Mouse (Mus musculus): ENCODE results near the gene Gpr173.
"Not testable (repeated sequence)": the region's sequence is repeated elsewhere in the genome, so short reads cannot be mapped to it uniquely, and the experiment has no call there.

Gene Gpr173

DNA sequence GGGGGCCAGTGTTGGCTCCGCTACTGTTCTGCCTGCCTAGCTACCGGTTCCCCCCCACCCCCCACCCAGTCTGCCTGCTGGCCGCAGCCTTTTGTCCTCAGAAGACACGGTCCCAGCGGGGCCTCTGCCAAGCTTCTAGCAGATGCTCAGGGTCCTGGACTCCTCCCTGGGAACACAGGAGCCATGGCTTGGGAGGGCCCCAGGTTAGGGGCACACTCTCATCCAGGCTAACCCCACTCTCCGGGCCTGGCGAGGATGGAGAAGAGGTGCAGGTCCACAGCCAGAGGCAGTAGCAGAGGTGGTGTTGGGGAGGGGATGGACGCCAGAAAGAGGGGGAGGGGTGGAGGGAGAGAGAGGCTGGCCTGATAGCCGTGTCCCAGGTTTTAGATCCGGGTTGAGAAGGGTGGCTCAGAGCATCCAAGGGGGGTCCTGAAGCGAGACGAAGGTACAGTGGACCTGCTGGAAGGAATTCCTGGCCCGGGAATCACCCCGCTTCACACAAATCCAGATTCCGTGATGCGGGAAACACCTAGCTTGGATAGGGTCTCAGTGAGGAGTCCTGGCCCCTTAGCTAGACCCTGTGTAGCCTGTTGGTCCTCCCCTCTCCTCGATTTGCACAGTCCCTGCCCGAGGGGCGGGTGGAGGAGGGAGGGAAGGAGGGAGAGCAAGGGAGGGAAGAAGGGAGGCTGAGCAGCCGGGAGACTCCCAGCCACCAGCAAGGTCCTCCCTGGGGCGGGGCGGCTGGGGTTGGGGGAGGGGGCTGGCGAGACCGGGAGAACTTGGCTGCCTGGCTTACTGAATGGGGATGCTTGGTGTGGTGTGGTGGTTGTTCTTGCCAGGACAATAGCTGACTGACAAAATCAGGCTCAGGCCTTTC lies at the start of gene Gpr173:
Gene Gpr173, minus strand, starts transcription at position 308 of the 877 bp plus-strand sequence.
- DNase-seq = no peak

DNA sequence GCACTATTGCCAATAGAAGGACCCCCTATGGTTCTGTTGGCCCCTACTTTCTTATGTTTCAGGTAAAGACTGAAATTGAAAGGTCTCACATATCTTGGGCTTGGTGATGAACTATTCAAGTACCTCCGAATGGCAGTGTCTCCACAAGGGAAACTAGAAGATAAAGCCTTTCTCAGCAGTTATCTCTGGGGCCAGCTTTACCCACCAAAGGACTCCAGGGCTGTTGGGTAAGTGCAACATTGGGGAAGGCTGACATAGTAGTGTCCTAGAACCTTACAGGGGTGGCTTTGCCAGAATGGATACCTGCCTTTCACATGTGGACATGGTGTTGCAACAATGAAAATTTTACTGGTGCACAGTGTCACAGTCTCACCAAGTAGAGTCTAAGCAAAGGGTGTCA lies 34.7 kb upstream of the Gpr173 start:
- no peak for DNase-seq

DNA sequence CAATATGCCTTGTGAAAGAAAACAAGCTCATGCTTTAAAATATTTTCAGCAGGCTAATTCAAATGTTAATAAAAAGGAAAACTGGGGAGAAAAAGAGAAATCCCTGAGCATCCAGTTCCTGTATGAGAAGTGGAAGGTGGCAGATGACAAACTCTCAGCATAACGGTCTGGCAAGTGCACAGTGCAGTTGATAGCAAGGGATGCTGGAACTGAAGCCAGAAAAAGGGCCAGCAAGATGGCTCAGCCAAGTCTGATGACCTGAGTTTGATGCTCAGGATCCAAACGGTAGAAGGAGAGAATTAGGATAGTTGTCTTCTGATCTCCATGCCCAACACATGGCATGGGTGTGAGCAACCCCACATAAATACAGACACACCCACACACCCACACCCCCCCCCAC lies 31.6 kb upstream of the Gpr173 start:
- no peak for DNase-seq

DNA sequence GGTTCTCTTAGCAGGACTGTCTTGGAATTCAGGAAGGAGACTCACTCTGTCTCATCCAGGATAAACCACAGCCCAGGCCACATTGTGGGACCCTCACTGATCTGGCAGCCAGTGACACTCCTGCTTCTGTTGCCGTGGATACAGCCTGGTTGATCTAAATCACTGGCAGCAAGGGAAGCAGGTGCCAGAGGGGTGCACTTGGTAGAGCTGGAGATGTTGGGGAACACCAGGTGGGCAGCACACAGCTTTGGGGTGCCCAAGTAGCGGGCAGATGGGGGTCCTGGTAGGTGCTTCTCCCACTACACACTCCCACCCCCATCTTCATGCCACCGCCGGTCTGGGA lies 479 bp downstream of the Gpr173 start:
- no peak for DNase-seq

DNA sequence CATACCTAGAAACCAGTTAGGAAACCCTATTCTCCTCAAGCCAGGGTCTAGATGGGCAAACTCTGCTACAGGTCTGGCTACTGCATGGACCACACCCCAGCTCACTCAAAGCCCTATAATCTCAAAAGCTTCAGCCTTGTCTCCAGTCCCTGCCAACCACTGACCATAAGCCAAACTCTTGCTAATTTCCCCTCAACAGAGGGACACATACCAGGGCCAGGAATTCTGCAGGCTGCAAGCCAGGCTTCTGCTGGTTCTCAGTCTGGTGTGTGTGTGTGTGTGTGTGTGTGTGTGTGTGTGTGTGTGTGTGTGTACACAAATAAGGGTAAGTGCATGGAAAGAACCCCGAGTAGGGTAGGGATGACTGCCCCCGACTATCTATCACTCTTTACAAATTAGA lies 2.1 kb downstream of the Gpr173 start:
- no peak for DNase-seq

- DNase-seq = no peak
Measured at GRCm38 (mm10) chrX:152352553-152353153, 15.9 kb downstream of the Gpr173 start.

GRCm38 (mm10) chrX:152347041-152347440 lies 21.5 kb downstream of the Gpr173 start:
- DNase-seq = no peak

DNA sequence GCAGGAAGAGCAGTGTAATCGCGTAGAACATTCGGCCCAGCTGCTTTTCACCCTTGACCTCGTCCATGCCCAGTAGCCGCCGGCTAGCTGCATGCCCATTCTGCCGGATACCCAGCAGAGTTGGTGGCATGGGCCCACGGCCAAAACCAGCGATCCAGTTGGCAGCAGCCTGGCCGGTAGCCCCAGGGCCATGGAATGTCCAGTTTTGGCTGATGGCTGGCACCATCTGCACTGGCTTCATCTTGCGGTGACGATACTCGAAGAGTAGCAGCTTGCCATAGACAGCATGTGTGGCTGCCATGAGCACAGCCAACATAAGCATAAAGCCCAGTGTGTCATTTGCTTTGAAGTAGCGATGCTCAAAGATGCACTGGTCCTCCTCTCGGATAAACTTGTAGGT lies 21.9 kb downstream of the Gpr173 start:
- no peak for DNase-seq

DNA sequence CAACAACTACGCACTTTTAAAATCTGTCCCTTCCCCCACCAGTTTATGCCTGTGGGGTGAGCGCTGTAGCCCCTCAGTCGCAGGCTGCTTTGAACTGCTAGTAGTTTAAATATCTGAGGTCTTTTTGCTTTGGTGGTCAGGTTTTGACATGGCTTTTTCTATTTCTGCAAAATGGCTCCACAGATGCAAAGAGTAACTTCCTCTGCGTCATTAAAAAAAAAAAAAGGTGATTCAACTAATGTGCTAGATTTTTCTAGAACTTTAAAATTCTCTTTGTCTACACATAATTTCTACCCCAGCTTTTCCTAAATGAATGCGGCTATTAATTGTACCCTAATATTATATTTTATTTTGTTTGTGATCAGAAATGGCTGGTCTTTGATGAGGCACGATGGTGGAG lies 25.6 kb downstream of the Gpr173 start:
- DNase-seq = no peak

DNA sequence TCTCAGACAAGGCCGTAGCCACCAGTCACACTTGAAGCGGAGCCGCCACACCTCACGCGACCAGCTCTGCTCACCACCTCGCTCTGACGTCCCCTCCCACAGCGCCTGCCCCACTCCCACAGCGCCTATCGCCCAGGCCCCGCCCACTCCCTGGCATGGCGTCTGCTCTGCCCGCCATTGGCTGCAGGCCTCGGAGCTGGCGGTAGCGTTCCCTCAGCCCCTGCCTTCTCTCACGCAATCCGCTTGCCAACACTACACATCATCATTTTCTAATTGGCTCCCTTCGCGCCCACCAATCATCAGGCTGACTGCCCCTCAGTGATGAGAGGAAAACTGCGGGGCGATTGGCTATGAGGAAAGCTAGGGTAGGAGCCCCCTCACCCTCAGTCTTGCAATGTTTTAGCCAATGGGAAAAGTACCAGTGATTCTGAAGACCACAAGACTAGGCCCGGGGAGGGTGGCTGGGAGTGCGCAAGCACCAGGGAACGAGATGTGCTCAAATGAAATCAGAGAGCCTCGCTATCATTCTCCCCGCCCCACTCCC lies 26.1 kb downstream of the Gpr173 start, which contains the start of gene Tspyl2:
Gene Tspyl2, minus strand, starts transcription at position 68 of the 544 bp plus-strand sequence.
- peak; percentile 93 for DNase-seq

DNA sequence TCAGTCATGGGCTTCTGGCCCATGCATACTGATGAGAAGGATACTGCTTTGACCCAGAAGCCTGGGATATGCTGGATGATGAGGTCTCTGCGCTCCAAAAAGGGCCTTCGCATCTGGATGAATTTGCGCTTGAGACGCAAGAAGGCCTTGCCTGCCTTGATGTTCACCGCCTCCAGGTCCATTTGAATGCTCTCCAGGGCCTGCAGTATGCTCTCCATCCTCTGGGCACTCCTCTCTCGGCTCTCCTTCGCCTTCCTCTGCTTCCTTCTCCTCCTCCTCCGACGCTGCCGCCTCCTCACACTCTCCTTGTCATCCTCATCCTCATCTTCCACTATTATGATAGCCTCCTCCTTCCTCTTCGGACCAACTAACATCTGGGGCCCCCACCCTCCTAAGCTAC lies 27.0 kb downstream of the Gpr173 start:
- no peak for DNase-seq

DNA sequence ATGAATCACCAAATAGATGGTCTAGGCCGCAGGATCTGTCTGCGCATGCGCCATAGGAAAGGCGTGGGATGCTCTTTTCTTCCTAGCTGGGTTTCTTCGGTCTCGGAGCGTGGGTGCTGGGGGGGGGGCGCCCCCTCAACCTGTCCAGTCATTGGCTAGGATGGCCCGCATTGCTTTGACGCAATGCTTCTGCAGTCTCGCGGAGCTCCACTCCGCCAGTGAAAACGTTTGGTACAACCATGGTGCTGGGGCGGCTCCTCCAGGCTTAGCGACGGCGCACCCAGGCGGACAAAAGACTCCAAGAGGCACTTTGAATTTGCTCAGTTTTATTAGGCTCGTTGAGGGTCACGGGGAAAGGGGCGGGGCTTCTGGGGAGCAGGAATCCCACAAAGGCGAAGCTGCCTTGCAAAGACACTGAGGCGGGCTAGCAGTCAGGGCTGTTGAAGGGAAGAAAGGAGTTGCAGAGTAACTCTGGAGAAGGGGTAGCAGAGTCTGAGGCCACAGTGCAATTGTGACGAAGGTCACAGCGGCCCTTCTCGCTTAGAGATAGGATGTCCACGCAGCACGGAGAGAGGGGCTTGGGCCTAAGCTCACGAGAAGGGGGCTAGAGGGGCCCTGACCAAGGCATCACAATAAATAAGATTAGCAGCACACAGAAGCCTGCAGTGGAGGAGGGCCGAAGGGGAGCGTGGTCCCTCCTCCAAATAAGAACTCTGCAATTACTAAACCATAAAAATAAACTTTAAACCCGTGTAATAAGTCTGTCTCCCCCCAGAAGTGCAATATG lies 31.8 kb downstream of the Gpr173 start:
- DNase-seq = peak; percentile 80

- not testable (repeated sequence) for DNase-seq
Measured at GRCm38 (mm10) chrX:152336123-152336522, 32.4 kb downstream of the Gpr173 start.

- not testable (repeated sequence) for DNase-seq
Measured at GRCm38 (mm10) chrX:152329400-152329799, 39.1 kb downstream of the Gpr173 start.

GRCm38 (mm10) chrX:152327689-152328052 lies 40.8 kb downstream of the Gpr173 start:
- no peak for DNase-seq

GRCm38 (mm10) chrX:152326996-152327688 lies 41.4 kb downstream of the Gpr173 start, which contains the start of gene Kantr:
TSS of gene Kantr (minus strand) at chrX:152327495.
- peak; percentile 63 for DNase-seq

DNA sequence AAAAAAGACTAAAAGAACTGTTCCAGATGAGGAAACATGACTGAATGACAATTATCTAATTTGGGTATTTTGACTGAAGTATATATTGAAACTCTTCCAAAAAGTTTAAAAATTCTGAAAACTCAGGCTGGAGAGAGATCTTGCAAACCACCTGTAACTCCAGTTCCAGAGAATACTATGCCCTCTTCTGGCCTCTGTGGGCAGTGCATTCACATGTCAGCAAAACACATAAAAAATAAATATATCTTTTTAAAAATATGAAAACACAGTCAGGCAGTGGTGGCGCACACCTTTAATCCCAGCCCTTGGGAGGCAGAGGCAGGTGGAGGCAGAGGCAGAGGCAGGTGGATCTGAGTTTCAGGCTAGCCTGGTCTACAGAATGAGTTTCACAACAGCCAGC lies 44.9 kb downstream of the Gpr173 start:
- DNase-seq = peak; percentile 59

DNA sequence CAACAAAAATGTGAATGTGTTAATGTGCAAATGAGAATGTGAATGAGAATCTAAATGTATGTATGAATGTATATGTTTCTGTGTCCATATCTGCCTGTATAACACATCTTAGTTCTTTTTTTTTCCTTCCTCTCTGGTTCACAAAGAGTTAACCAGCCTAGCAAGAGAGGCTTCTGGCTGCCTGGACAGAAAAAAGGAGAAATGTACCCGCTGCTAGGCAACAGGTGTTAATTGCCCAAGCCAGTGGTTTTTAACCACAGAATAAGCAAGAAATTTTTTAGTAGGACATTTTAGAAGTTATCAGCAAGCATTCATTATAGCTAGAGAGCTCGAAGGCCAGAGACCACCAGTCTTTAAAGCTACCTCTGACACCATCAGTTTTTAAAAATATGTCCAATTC lies 45.7 kb downstream of the Gpr173 start:
- no peak for DNase-seq

DNA sequence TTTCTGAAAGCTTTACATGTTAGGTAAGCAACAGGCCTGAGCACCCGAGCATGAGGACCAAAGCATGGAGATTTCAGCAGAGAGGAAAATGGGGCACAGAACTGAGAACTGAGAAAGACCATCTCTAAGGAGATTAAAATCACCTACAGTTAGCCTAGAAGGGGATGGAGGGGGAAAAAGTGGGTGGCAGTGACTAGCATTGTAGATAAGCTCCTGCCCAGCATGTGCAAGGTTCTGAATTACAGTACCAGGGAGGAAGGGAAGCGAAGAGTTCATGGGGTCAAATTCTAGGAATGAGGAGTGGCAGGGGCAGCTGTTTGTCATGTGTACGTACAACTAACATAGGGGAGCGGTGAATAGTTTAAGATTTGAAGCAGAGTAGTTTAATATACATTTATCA lies 48.0 kb downstream of the Gpr173 start:
- DNase-seq = no peak

- DNase-seq = peak; percentile 53
Measured at GRCm38 (mm10) chrX:152307942-152308341, 60.6 kb downstream of the Gpr173 start.

DNA sequence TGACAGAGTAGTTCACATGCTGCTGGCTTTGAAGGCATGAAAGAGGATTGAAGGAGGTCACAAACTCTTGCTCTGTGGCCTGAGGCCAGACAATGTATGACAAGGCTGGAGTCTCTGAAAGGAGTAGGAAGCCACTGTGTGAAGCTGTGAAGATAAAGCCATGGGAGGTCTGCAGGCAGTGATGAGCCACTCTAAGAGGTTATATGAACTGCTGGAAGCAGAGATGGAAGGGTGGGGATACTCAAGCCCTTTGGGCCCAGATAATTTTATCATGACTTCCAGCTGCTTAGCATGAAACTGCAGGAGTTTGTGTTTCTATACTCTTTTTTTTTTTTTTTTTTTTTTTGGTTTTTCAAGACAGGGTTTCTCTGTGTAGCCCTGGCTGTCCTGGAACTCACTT lies 61.1 kb downstream of the Gpr173 start:
- DNase-seq = no peak

GRCm38 (mm10) chrX:152306224-152306623 lies 62.3 kb downstream of the Gpr173 start:
- no peak for DNase-seq

Measured in thymus, postnatal 4 days (tissue).